Mouse (Mus musculus) spleen, adult 2 months (tissue): ENCODE data around the gene Hcn2.

Experiments used
- CTCF ChIP-seq: fragments of 200-500 bp; IDR thresholded peaks from 2 replicates; pipeline ENCODE4 v1.5.1; 2011; ENCODE audit warnings: mild to moderate bottlenecking, inconsistent platforms; ENCODE audit not compliant: insufficient read depth, insufficient read length, insufficient replicate concordance; ENCODE audit errors: extremely low read depth
- POLR2A ChIP-seq: fragments of 200-500 bp; IDR thresholded peaks from 2 replicates; pipeline ENCODE4 v1.6.1; 2011; ENCODE audit warnings: low read depth, low read length, inconsistent platforms

GRCm38 (mm10) chr10:79736706-79737105, 20.3 kb downstream of the Hcn2 start:
- TF ChIP-seq POLR2A (no peak), CTCF (no peak)
